Mouse (Mus musculus) heart, postnatal 0 days (tissue): ENCODE data around the gene Srbd1.

Experiments used
- CTCF ChIP-seq: IDR thresholded peaks from 2 replicates; pipeline ENCODE4 v1.5.1; 2016; ENCODE audit warnings: antibody characterized with exemption, control low read depth, low read depth
- EP300 ChIP-seq: IDR thresholded peaks from 2 replicates; pipeline ENCODE4 v1.6.1; 2016; ENCODE audit warnings: antibody characterized with exemption, low read depth

DNA sequence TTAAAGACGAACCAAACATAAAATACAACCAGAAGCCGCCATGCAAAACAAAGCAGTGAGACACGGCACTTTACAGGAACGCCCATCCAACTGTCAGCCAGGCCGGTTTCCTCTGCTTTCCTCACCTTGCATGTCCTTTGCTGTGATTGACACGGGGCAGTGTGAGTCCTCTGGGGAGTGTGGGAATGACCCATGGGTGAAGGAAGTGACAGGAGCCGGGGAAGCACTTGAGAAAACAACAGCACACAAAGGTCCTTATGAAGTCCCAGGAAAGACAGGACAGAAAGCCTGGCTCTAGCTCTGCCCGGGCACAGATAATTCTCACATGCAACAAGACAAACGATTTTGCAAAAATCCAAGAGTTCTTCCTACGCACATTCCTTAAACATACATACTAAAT, 136.6 kb downstream of the Srbd1 start:
- no peak for TF ChIP-seq CTCF
- no peak for TF ChIP-seq EP300
